Mouse (Mus musculus): ENCODE results near the gene Prmt8. TPM values are rescaled to one million over a fixed set of nuclear protein-coding genes. Genes with fewer than 3 reads are reported as not detected.
A peak's percentile ranks its signal among the peaks of the same experiment; 100 is the strongest.

Prmt8 gene
- polyA plus RNA-seq, 1 experiment from 2014 or later = 46.3 TPM

DNA sequence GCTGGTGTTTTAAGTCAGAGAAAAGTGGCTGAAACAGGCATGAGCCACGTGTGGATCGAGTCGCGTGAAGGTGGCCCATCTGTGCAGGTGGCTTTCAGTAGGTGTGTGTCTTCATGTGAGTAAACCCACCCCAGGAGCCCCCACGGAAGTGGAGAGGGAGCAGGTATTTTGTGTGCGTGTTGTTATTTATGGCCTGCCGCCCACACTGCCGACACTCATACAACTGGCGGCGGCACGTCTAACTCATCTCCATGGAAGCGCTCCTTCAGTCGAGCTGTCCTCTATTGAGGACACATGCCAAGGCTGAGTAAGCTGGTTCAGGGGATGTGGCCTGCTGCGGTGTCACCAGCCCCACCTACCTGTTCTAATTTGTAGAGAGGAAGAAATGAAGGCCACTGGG is 49.4 kb downstream of the Prmt8 start:
- Histone ChIP-seq H3K4me1 (replicated peaks; ENCODE audit: control insufficient read depth, insufficient read depth, low read length) (peaks cover 6% of the 10 kb centered on the region), H3K9ac (ENCODE audit: low read depth, low read length) (no peak overlapping the region), H3K27me3 (ENCODE audit: control insufficient read depth, insufficient read depth, low read length) (no peaks in the 10 kb centered on the region), H3K4me2 (replicated peaks; ENCODE audit: low read depth, low read length) (no peak overlapping the region), H3K4me3 (ENCODE audit: low read depth, low read length) (no peak overlapping the region), H3K27ac (ENCODE audit: low read depth, low read length) (no peak overlapping the region), H3K36me3 (ENCODE audit: control insufficient read depth, insufficient read depth, low read length) (no peaks in the 10 kb centered on the region), H3K9me3 (ENCODE audit: control insufficient read depth, low read length) (no peaks in the 10 kb centered on the region)
- ATAC-seq (ENCODE audit: low FRiP score) (no peak), DNase-seq (ENCODE audit: low spot score) (no peak)
- WGBS = 84% methylated on average over 14 of the region's 14 CpGs

GRCm38 (mm10) chr6:127717239-127718137 is 51.8 kb downstream of the Prmt8 start:
- Histone ChIP-seq H3K9me3 (ENCODE audit: control insufficient read depth, low read length) (no peaks in the 10 kb centered on the region), H3K27me3 (ENCODE audit: control insufficient read depth, insufficient read depth, low read length) (no peaks in the 10 kb centered on the region), H3K4me2 (replicated peaks; ENCODE audit: low read depth, low read length) (peak overlapping the region; percentile 29; the same call in 1 of the 2 replicates), H3K36me3 (ENCODE audit: control insufficient read depth, insufficient read depth, low read length) (no peaks in the 10 kb centered on the region), H3K27ac (ENCODE audit: low read depth, low read length) (peak overlapping the region; percentile 89), H3K9ac (ENCODE audit: low read depth, low read length) (no peak overlapping the region; the same call in 1 of the 2 replicates), H3K4me3 (ENCODE audit: low read depth, low read length) (no peak overlapping the region), H3K4me1 (replicated peaks; ENCODE audit: control insufficient read depth, insufficient read depth, low read length) (peaks cover 4% of the 10 kb centered on the region)
- peak; percentile 81 for ATAC-seq (ENCODE audit: low FRiP score)
- 29% methylated on average over 21 of the region's 21 CpGs for WGBS
- peak; percentile 72 for DNase-seq (ENCODE audit: low spot score)

DNA sequence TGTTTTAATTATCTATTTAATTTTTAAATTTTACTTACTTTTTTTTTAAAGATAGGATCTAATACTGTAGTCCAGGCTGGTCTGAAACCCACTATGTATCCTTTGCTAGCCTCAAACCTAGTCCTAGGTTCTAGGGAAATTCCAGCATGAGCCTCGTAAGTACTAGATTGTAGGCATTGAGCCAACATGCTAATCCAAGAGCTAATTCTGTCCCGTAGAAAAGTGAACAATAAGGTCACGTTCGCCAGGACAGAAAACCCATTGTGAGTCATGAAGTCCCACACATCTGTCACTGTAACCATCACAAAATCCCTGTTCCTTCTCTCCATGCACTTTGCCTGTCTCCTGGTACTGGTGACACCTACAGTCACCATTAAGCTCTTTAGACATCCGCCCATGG is 53.8 kb downstream of the Prmt8 start:
- no peak overlapping the region for H3K4me2 ChIP-seq (replicated peaks; ENCODE audit: low read depth, low read length)
- no peak overlapping the region for H3K27ac ChIP-seq (ENCODE audit: low read depth, low read length)
- H3K36me3 ChIP-seq (ENCODE audit: control insufficient read depth, insufficient read depth, low read length) = no peaks in the 10 kb centered on the region
- ATAC-seq (ENCODE audit: low FRiP score) (no peak), DNase-seq (ENCODE audit: low spot score) (no peak)
- H3K27me3 ChIP-seq (ENCODE audit: control insufficient read depth, insufficient read depth, low read length) = no peaks in the 10 kb centered on the region
- WGBS = 73% methylated on average over 5 of the region's 5 CpGs
- H3K9me3 ChIP-seq (ENCODE audit: control insufficient read depth, low read length) = no peaks in the 10 kb centered on the region
- H3K4me3 ChIP-seq (ENCODE audit: low read depth, low read length) = no peak overlapping the region
- H3K4me1 ChIP-seq (replicated peaks; ENCODE audit: control insufficient read depth, insufficient read depth, low read length) = peaks cover 1% of the 10 kb centered on the region
- no peak overlapping the region for H3K9ac ChIP-seq (ENCODE audit: low read depth, low read length)

GRCm38 (mm10) chr6:127714906-127715305 is 54.4 kb downstream of the Prmt8 start:
- H3K4me3 ChIP-seq (ENCODE audit: low read depth, low read length) = no peak overlapping the region
- no peak overlapping the region for H3K27ac ChIP-seq (ENCODE audit: low read depth, low read length)
- no peaks in the 10 kb centered on the region for H3K9me3 ChIP-seq (ENCODE audit: control insufficient read depth, low read length)
- H3K27me3 ChIP-seq (ENCODE audit: control insufficient read depth, insufficient read depth, low read length) = no peaks in the 10 kb centered on the region
- 64% methylated on average over 5 of the region's 5 CpGs for WGBS
- no peak overlapping the region for H3K4me2 ChIP-seq (replicated peaks; ENCODE audit: low read depth, low read length)
- H3K9ac ChIP-seq (ENCODE audit: low read depth, low read length) = no peak overlapping the region
- no peak for ATAC-seq (ENCODE audit: low FRiP score)
- DNase-seq (ENCODE audit: low spot score) = no peak
- no peaks in the 10 kb centered on the region; the same call in none of the 2 replicates for H3K4me1 ChIP-seq (replicated peaks; ENCODE audit: control insufficient read depth, insufficient read depth, low read length)
- H3K36me3 ChIP-seq (ENCODE audit: control insufficient read depth, insufficient read depth, low read length) = no peaks in the 10 kb centered on the region

DNA sequence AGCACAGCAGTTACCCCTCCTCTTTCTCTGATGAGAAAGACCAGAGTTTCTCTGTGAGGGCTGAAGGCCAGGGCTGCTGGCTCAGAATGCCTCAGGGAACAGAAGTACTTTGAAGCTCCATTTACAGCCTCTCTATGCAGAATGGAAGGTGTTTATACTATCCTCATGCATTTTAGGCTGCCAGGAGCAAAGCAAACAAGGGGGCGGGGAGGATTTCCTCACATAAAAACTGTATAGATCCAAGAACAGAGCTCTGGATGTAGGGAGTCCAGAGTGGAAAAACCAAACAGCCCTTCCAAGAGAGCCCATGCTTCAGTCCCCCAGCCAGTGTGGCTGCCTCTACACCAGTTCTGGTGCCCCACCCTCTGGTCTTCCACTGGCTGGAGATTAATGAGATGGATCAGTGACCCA is 61.0 kb downstream of the Prmt8 start:
- Histone ChIP-seq H3K4me2 (replicated peaks; ENCODE audit: low read depth, low read length) (no peak overlapping the region), H3K4me3 (ENCODE audit: low read depth, low read length) (no peak overlapping the region), H3K9ac (ENCODE audit: low read depth, low read length) (no peak overlapping the region), H3K36me3 (ENCODE audit: control insufficient read depth, insufficient read depth, low read length) (no peaks in the 10 kb centered on the region), H3K4me1 (replicated peaks; ENCODE audit: control insufficient read depth, insufficient read depth, low read length) (peaks cover 2% of the 10 kb centered on the region; the same call in 1 of the 2 replicates), H3K9me3 (ENCODE audit: control insufficient read depth, low read length) (no peaks in the 10 kb centered on the region), H3K27me3 (ENCODE audit: control insufficient read depth, insufficient read depth, low read length) (no peaks in the 10 kb centered on the region), H3K27ac (ENCODE audit: low read depth, low read length) (peak overlapping the region; percentile 62; the same call in 1 of the 2 replicates)
- DNase-seq (ENCODE audit: low spot score) = no peak
- 33% methylated on average over 1 of the region's 1 CpGs for WGBS
- ATAC-seq (ENCODE audit: low FRiP score) = 0 out of 2 replicates have a peak, but pooled peaks have one; percentile 27

DNA sequence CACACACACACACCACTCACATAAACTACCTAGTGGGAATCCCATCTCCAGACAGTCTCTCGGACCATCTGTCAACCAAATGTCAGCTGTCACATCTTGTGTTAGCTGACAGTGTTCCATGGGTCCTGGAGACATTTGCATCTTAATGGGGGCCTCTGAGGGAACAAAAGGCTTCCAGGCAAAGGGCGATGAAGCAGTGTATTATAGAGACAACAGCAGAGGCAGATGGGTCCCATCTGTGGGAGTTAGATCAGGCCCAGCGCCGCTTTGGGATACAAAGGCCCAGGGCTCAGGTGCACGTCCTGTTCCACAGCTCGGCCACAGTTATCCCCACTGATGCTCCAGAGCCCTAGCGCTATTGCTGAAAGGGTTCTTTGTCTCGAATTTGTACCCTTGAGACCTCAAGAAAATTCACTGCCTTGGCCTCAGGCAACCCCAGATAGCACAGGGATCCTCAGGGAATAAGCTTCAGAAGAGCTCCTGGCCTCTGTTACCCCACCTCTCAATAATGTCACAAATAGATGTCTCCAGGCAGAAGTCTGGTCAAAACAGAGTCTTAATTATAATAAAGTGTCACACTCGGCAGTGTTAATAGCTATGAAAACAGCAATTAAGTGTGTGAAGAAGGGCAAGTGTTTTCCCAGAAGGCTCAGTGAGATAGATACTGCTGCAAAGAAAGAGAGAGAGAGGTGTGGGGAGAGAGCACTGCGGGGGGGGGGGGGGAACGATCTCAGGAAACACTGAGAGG is 68.1 kb downstream of the Prmt8 start:
- peak; percentile 96 for ATAC-seq (ENCODE audit: low FRiP score)
- no peak overlapping the region for H3K4me2 ChIP-seq (replicated peaks; ENCODE audit: low read depth, low read length)
- WGBS = 12% methylated on average over 10 of the region's 11 CpGs
- peaks cover 4% of the 10 kb centered on the region; the same call in 1 of the 2 replicates for H3K4me1 ChIP-seq (replicated peaks; ENCODE audit: control insufficient read depth, insufficient read depth, low read length)
- no peaks in the 10 kb centered on the region for H3K36me3 ChIP-seq (ENCODE audit: control insufficient read depth, insufficient read depth, low read length)
- no peak overlapping the region for H3K4me3 ChIP-seq (ENCODE audit: low read depth, low read length)
- H3K27ac ChIP-seq (ENCODE audit: low read depth, low read length) = peak overlapping the region; percentile 85
- H3K9me3 ChIP-seq (ENCODE audit: control insufficient read depth, low read length) = no peaks in the 10 kb centered on the region
- H3K27me3 ChIP-seq (ENCODE audit: control insufficient read depth, insufficient read depth, low read length) = no peaks in the 10 kb centered on the region
- H3K9ac ChIP-seq (ENCODE audit: low read depth, low read length) = no peak overlapping the region
- DNase-seq (ENCODE audit: low spot score) = peak; percentile 84

- ATAC-seq (ENCODE audit: low FRiP score) (no peak), DNase-seq (ENCODE audit: low spot score) (no peak)
- H3K4me1 ChIP-seq (replicated peaks; ENCODE audit: control insufficient read depth, insufficient read depth, low read length) = 0 out of 2 replicates have a peak, but pooled peaks cover 2% of the 10 kb centered on the region
- H3K4me2 ChIP-seq (replicated peaks; ENCODE audit: low read depth, low read length) = no peak overlapping the region
- H3K9ac ChIP-seq (ENCODE audit: low read depth, low read length) = no peak overlapping the region
- no peaks in the 10 kb centered on the region for H3K9me3 ChIP-seq (ENCODE audit: control insufficient read depth, low read length)
- no peak overlapping the region for H3K27ac ChIP-seq (ENCODE audit: low read depth, low read length)
- H3K4me3 ChIP-seq (ENCODE audit: low read depth, low read length) = no peak overlapping the region
- H3K36me3 ChIP-seq (ENCODE audit: control insufficient read depth, insufficient read depth, low read length) = no peaks in the 10 kb centered on the region
- H3K27me3 ChIP-seq (ENCODE audit: control insufficient read depth, insufficient read depth, low read length) = no peaks in the 10 kb centered on the region
- 90% methylated on average over 7 of the region's 7 CpGs for WGBS
Observed at GRCm38 (mm10) chr6:127693681-127694080, 75.6 kb downstream of the Prmt8 start.

- WGBS = 70% methylated on average over 7 of the region's 7 CpGs
- H3K9ac ChIP-seq (ENCODE audit: low read depth, low read length) = no peak overlapping the region
- H3K9me3 ChIP-seq (ENCODE audit: control insufficient read depth, low read length) = no peaks in the 10 kb centered on the region
- H3K4me3 ChIP-seq (ENCODE audit: low read depth, low read length) = no peak overlapping the region
- H3K4me2 ChIP-seq (replicated peaks; ENCODE audit: low read depth, low read length) = no peak overlapping the region
- no peaks in the 10 kb centered on the region for H3K27me3 ChIP-seq (ENCODE audit: control insufficient read depth, insufficient read depth, low read length)
- H3K27ac ChIP-seq (ENCODE audit: low read depth, low read length) = no peak overlapping the region
- ATAC-seq (ENCODE audit: low FRiP score) (no peak), DNase-seq (ENCODE audit: low spot score) (no peak)
- no peaks in the 10 kb centered on the region for H3K36me3 ChIP-seq (ENCODE audit: control insufficient read depth, insufficient read depth, low read length)
- H3K4me1 ChIP-seq (replicated peaks; ENCODE audit: control insufficient read depth, insufficient read depth, low read length) = 0 out of 2 replicates have a peak, but pooled peaks cover 2% of the 10 kb centered on the region
Observed at GRCm38 (mm10) chr6:127692298-127692697, 77.0 kb downstream of the Prmt8 start.
